Mouse (Mus musculus): ENCODE measurements at regions not wholly inside any gene's neighbourhood (a gene's known extent, or its start where the extent isn't known, plus 50 kb on each side); places are given as distances from the start of the nearest gene placed in this dataset.

- Histone ChIP-seq H3K9ac (ENCODE audit: low read depth, low read length) (no peak overlapping the region), H3K4me3 (replicated peaks; ENCODE audit: low read depth, low read length) (no peak overlapping the region), H3K4me2 (ENCODE audit: low read length) (no peak overlapping the region), H3K27me3 (ENCODE audit: insufficient read depth, low read length) (no peaks in the 10 kb centered on the region), H3K27ac (no peak overlapping the region), H3K36me3 (ENCODE audit: insufficient read depth, low read length) (no peaks in the 10 kb centered on the region), H3K4me1 (replicated peaks; ENCODE audit: insufficient read depth, low read length) (no peaks in the 10 kb centered on the region), H3K9me3 (replicated peaks; ENCODE audit: low read length) (no peaks in the 10 kb centered on the region)
- 83% methylated on average over 3 of the region's 3 CpGs for WGBS
- DNase-seq (ENCODE audit: low spot score) (no peak), ATAC-seq (replicated peaks; ENCODE audit: low FRiP score, low read depth) (no peak)
- no peak for TF ChIP-seq CTCF (IDR thresholded peaks at IDR 0.05; ENCODE audit: low read depth)
Observed at GRCm38 (mm10) chr7:51347521-51347920, 163.3 kb upstream of the Ano5 start.

GRCm38 (mm10) chr7:51360134-51360533, 150.7 kb upstream of the Ano5 start:
- no peak for TF ChIP-seq CTCF (IDR thresholded peaks at IDR 0.05; ENCODE audit: low read depth)
- no peaks in the 10 kb centered on the region for H3K36me3 ChIP-seq (ENCODE audit: insufficient read depth, low read length)
- no peak for ATAC-seq (replicated peaks; ENCODE audit: low FRiP score, low read depth)
- no peaks in the 10 kb centered on the region for H3K4me1 ChIP-seq (replicated peaks; ENCODE audit: insufficient read depth, low read length)
- no peak overlapping the region for H3K27ac ChIP-seq
- H3K4me2 ChIP-seq (ENCODE audit: low read length) = no peak overlapping the region
- H3K9ac ChIP-seq (ENCODE audit: low read depth, low read length) = no peak overlapping the region
- H3K9me3 ChIP-seq (replicated peaks; ENCODE audit: low read length) = no peaks in the 10 kb centered on the region
- no peaks in the 10 kb centered on the region for H3K27me3 ChIP-seq (ENCODE audit: insufficient read depth, low read length)
- 77% methylated on average over 3 of the region's 3 CpGs for WGBS
- DNase-seq (ENCODE audit: low spot score) = no peak
- no peak overlapping the region for H3K4me3 ChIP-seq (replicated peaks; ENCODE audit: low read depth, low read length)

GRCm38 (mm10) chr7:51377584-51377983, 133.2 kb upstream of the Ano5 start:
- H3K4me2 ChIP-seq (ENCODE audit: low read length) = no peak overlapping the region
- DNase-seq (ENCODE audit: low spot score) (peak; percentile 0), ATAC-seq (replicated peaks; ENCODE audit: low FRiP score, low read depth) (no peak)
- no peaks in the 10 kb centered on the region for H3K27me3 ChIP-seq (ENCODE audit: insufficient read depth, low read length)
- H3K9ac ChIP-seq (ENCODE audit: low read depth, low read length) = no peak overlapping the region
- H3K36me3 ChIP-seq (ENCODE audit: insufficient read depth, low read length) = no peaks in the 10 kb centered on the region
- H3K4me3 ChIP-seq (replicated peaks; ENCODE audit: low read depth, low read length) = no peak overlapping the region
- 78% methylated on average over 1 of the region's 1 CpGs for WGBS
- no peaks in the 10 kb centered on the region for H3K4me1 ChIP-seq (replicated peaks; ENCODE audit: insufficient read depth, low read length)
- no peak for TF ChIP-seq CTCF (IDR thresholded peaks at IDR 0.05; ENCODE audit: low read depth)
- H3K27ac ChIP-seq = no peak overlapping the region
- H3K9me3 ChIP-seq (replicated peaks; ENCODE audit: low read length) = no peaks in the 10 kb centered on the region

Measured in kidney, postnatal 0 days (tissue).